Mouse (Mus musculus): ENCODE results near the gene Rnf212b.
A peak's percentile ranks its signal among the peaks of the same experiment; 100 is the strongest.

The Rnf212b gene

GRCm38 (mm10) chr14:54795901-54796300, 18.0 kb upstream of the Rnf212b start:
- no peak for DNase-seq (ENCODE audit: extremely low spot score, low read depth, low spot score)

GRCm38 (mm10) chr14:54796760-54797159, 17.2 kb upstream of the Rnf212b start:
- no peak for DNase-seq (ENCODE audit: extremely low spot score, low read depth, low spot score)

GRCm38 (mm10) chr14:54799686-54800085, 14.3 kb upstream of the Rnf212b start:
- no peak for DNase-seq (ENCODE audit: extremely low spot score, low read depth, low spot score)

- DNase-seq (ENCODE audit: extremely low spot score, low read depth, low spot score): no peak
Observed at GRCm38 (mm10) chr14:54802428-54802827, 11.5 kb upstream of the Rnf212b start.

- DNase-seq (ENCODE audit: extremely low spot score, low read depth, low spot score): no peak
Observed at GRCm38 (mm10) chr14:54806124-54806523, 7.8 kb upstream of the Rnf212b start.

GRCm38 (mm10) chr14:54808718-54809667, 4.9 kb upstream of the Rnf212b start:
- DNase-seq (ENCODE audit: extremely low spot score, low read depth, low spot score): no peak

GRCm38 (mm10) chr14:54809668-54810033, 4.3 kb upstream of the Rnf212b start:
- no peak for DNase-seq (ENCODE audit: extremely low spot score, low read depth, low spot score)

- DNase-seq (ENCODE audit: extremely low spot score, low read depth, low spot score): no peak
Observed at GRCm38 (mm10) chr14:54815737-54816136, 1.8 kb downstream of the Rnf212b start.

GRCm38 (mm10) chr14:54817791-54818190, 3.9 kb downstream of the Rnf212b start:
- DNase-seq (ENCODE audit: extremely low spot score, low read depth, low spot score): peak; percentile 6

GRCm38 (mm10) chr14:54822301-54822700, 8.4 kb downstream of the Rnf212b start:
- no peak for DNase-seq (ENCODE audit: extremely low spot score, low read depth, low spot score)

GRCm38 (mm10) chr14:54823716-54824115, 9.8 kb downstream of the Rnf212b start:
- DNase-seq (ENCODE audit: extremely low spot score, low read depth, low spot score): no peak

GRCm38 (mm10) chr14:54843461-54843860, 29.5 kb downstream of the Rnf212b start:
- DNase-seq (ENCODE audit: extremely low spot score, low read depth, low spot score): peak; percentile 63

- no peak for DNase-seq (ENCODE audit: extremely low spot score, low read depth, low spot score)
Observed at GRCm38 (mm10) chr14:54855726-54856125, 41.8 kb downstream of the Rnf212b start.

GRCm38 (mm10) chr14:54856703-54857102, 42.8 kb downstream of the Rnf212b start:
- no peak for DNase-seq (ENCODE audit: extremely low spot score, low read depth, low spot score)

GRCm38 (mm10) chr14:54857891-54858290, 44.0 kb downstream of the Rnf212b start:
- DNase-seq (ENCODE audit: extremely low spot score, low read depth, low spot score): no peak

GRCm38 (mm10) chr14:54860511-54860910, 46.6 kb downstream of the Rnf212b start:
- no peak for DNase-seq (ENCODE audit: extremely low spot score, low read depth, low spot score)

- DNase-seq (ENCODE audit: extremely low spot score, low read depth, low spot score): peak; percentile 67
Observed at GRCm38 (mm10) chr14:54863501-54864312, 49.8 kb downstream of the Rnf212b start.

GRCm38 (mm10) chr14:54864313-54865036, 50.5 kb downstream of the Rnf212b start:
- DNase-seq (ENCODE audit: extremely low spot score, low read depth, low spot score): no peak

GRCm38 (mm10) chr14:54865626-54866025, 51.7 kb downstream of the Rnf212b start:
- DNase-seq (ENCODE audit: extremely low spot score, low read depth, low spot score): no peak

GRCm38 (mm10) chr14:54866268-54866667, 52.3 kb downstream of the Rnf212b start:
- no peak for DNase-seq (ENCODE audit: extremely low spot score, low read depth, low spot score)

GRCm38 (mm10) chr14:54866936-54867335, 53.0 kb downstream of the Rnf212b start:
- DNase-seq (ENCODE audit: extremely low spot score, low read depth, low spot score): no peak
